Mouse (Mus musculus) liver, postnatal 0 days (tissue): ENCODE measurements at regions not wholly inside any gene's neighbourhood (a gene's known extent, or its start where the extent isn't known, plus 50 kb on each side); places are given as distances from the start of the nearest gene placed in this dataset.
A peak's percentile ranks its signal among the peaks of the same experiment; 100 is the strongest.

Source experiments
- ATAC-seq: fragments of 200-750 bp; cut with Nextera tagmentation; 2 replicates; pipeline ENCODE4 v1.8.0; 2017; ENCODE audit warnings: mild to moderate bottlenecking, moderate library complexity
- DNase-seq: peaks from one replicate; pipeline ENCODE4 v3.0.0-alpha.2; 2016
- H3K27ac ChIP-seq: fragments of 300-500 bp; sonication (generic); 2 replicates; pipeline ENCODE4 v1.5.1; 2014; ENCODE audit warnings: antibody characterized with exemption, moderate library complexity, mild to moderate bottlenecking, low read depth
- H3K27me3 ChIP-seq: fragments of 300-500 bp; sonication (generic); 2 replicates; pipeline ENCODE4 v1.6.1; 2014; ENCODE audit warnings: low read length, control low read depth, mixed read lengths; ENCODE audit not compliant: insufficient read depth
- H3K36me3 ChIP-seq: fragments of 300-500 bp; sonication (generic); replicated peaks from 2 replicates; pipeline ENCODE4 v1.6.1; 2014; ENCODE audit warnings: mild to moderate bottlenecking, control low read depth, low read length, moderate library complexity, mixed read lengths; ENCODE audit not compliant: insufficient read depth
- H3K4me1 ChIP-seq: fragments of 300-500 bp; sonication (generic); 2 replicates; pipeline ENCODE4 v1.6.1; 2014; ENCODE audit warnings: antibody characterized with exemption, mild to moderate bottlenecking, control low read depth; ENCODE audit not compliant: insufficient read depth
- H3K4me2 ChIP-seq: fragments of 300-500 bp; sonication (generic); 2 replicates; pipeline ENCODE4 v1.6.1; 2014; ENCODE audit warnings: low read depth, mild to moderate bottlenecking, low read length, moderate library complexity, mixed read lengths
- H3K4me3 ChIP-seq: fragments of 300-500 bp; sonication (generic); 2 replicates; pipeline ENCODE4 v1.5.1; 2014; ENCODE audit warnings: low read depth, low read length
- H3K9ac ChIP-seq: fragments of 300-500 bp; sonication (generic); replicated peaks from 2 replicates; pipeline ENCODE4 v1.6.1; 2014; ENCODE audit warnings: mild to moderate bottlenecking, moderate library complexity
- H3K9me3 ChIP-seq: fragments of 300-500 bp; sonication (generic); 2 replicates; pipeline ENCODE4 v1.6.1; 2016; ENCODE audit warnings: mild to moderate bottlenecking, control low read depth, low read length, mixed read lengths
- CTCF ChIP-seq: sonication (generic); IDR thresholded peaks from 2 replicates; pipeline ENCODE4 v1.5.1; 2016; ENCODE audit warnings: antibody characterized with exemption, low read depth
- EP300 ChIP-seq: IDR thresholded peaks from 2 replicates; pipeline ENCODE4 v1.6.1; 2016; ENCODE audit warnings: antibody characterized with exemption, low read depth, mild to moderate bottlenecking
- WGBS: fragments of 180-500 bp; shearing (Covaris S2); extraction: QIAGEN DNeasy Blood & Tissue Kit; methylation state at CpG from one replicate; pipeline ENCODE4 v1.1.7; 2014; ENCODE audit not compliant: insufficient replicate concordance; 5-methylcytosine and 5-hydroxymethylcytosine counted together

DNA sequence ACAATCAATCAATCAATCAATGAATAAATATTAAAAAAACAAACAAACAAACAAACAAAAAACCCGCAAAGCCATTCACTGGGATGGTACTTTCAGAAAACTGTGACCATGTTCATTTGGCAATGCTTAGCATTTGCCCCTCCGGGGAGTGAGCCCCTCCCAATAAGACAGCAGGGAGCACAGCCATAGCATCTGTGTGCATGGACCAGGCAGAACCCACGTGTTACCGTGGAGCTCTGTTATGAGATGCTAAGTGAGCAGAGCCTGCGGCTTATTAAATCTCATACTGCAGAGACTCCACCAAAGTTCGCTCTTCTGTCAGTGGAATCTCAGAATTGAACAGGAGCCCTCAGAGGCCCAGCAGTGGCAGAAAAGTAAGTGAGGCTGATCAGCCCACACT, 438.7 kb upstream of the Atp11b start:
- Histone ChIP-seq H3K27ac (no peak overlapping the region), H3K4me2 (no peak overlapping the region), H3K9me3 (no peaks in the 10 kb centered on the region), H3K4me1 (0 out of 2 replicates have a peak, but pooled peaks cover 3% of the 10 kb centered on the region), H3K9ac (no peak overlapping the region), H3K36me3 (no peaks in the 10 kb centered on the region), H3K27me3 (no peaks in the 10 kb centered on the region), H3K4me3 (no peak overlapping the region)
- DNase-seq (no peak), ATAC-seq (no peak)
- 81% methylated on average over 6 of the region's 6 CpGs for WGBS
- TF ChIP-seq CTCF (no peak), EP300 (no peak)

DNA sequence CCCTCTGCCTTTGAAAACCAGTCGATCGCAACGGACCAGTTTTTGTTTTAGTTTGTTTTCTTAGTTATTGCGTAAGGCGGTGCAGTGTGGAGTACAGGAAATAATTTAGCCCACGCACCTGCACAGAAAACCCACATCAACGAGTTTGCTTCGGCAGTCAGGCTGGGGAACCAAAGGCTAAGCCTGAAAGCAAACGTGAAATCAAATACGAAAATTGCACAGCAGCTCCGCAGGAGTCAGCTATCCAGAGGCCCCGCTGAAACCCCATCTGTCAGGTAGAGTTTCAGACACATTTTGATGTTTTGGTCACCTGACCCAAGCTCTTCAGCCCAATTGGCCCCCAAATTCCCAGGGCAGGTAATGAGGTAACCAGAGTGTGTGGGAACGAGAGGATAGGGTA, 435.6 kb upstream of the Atp11b start:
- H3K4me3 ChIP-seq, result no peak overlapping the region
- H3K27ac ChIP-seq, result no peak overlapping the region
- no peak for TF ChIP-seq CTCF
- H3K4me1 ChIP-seq, result 0 out of 2 replicates have a peak, but pooled peaks cover 3% of the 10 kb centered on the region
- 33% methylated on average over 13 of the region's 13 CpGs for WGBS
- ATAC-seq, result no peak
- H3K36me3 ChIP-seq, result no peaks in the 10 kb centered on the region
- no peak for DNase-seq
- no peaks in the 10 kb centered on the region for H3K9me3 ChIP-seq
- H3K9ac ChIP-seq, result no peak overlapping the region
- no peaks in the 10 kb centered on the region for H3K27me3 ChIP-seq
- peak overlapping the region; percentile 58 for H3K4me2 ChIP-seq

DNA sequence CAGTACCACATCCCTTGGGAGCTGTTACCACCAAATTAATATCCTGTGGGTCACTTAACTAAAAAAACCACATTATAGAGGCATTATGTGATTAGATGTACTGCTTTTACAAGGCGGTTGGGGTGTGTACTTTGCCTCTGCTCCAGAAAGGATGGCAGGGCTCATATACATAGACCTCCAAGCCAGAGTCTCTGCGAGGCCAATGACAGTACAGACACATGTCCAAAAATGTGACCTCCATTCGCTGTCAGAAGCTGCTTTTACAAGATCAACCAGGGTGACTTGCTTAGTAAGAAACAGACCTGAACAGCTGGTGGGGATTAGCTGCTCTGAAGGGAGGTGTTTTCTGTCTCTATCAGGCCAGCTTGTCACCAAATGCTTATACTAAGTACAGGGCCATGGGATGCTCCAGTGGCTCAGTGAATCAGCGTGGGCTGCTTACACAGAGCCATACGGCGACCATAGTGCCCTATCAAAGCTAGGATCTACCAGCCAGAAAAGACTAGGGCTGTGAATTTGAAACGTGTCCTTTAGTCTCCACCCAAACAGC, 433.0 kb upstream of the Atp11b start:
- Histone ChIP-seq H3K27me3 (no peaks in the 10 kb centered on the region), H3K4me2 (no peak overlapping the region), H3K9ac (no peak overlapping the region), H3K36me3 (no peaks in the 10 kb centered on the region), H3K27ac (no peak overlapping the region), H3K9me3 (no peaks in the 10 kb centered on the region), H3K4me3 (no peak overlapping the region), H3K4me1 (0 out of 2 replicates have a peak, but pooled peaks cover 3% of the 10 kb centered on the region)
- no peak for ATAC-seq
- no peak for TF ChIP-seq CTCF
- TF ChIP-seq EP300, result no peak
- WGBS, result 62% methylated on average over 7 of the region's 7 CpGs
- DNase-seq, result no peak

DNA sequence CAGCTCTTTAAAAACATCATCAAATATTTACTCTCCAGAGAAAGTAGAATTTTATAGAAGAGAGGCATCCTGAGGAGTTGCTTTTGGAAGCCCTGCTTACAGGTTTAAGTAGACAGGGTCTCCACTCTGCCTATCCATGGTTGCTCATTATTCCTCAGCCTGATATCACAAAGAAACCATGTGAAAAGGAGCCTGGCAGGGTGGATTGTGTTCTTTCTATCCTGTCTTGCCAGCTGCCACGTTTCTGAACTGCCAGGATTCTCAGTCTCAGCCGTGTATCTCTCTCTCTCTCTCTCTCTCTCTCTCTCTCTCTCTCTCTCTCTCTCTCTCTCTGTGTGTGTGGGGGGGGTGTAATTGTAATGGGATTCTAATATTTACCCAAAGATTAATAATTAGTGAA, 431.9 kb upstream of the Atp11b start:
- DNase-seq (no peak), ATAC-seq (no peak)
- Histone ChIP-seq H3K9ac (no peak overlapping the region), H3K9me3 (no peaks in the 10 kb centered on the region), H3K27ac (no peak overlapping the region), H3K27me3 (no peaks in the 10 kb centered on the region), H3K4me1 (0 out of 2 replicates have a peak, but pooled peaks cover 3% of the 10 kb centered on the region), H3K4me2 (no peak overlapping the region), H3K36me3 (no peaks in the 10 kb centered on the region), H3K4me3 (no peak overlapping the region)
- TF ChIP-seq EP300, result no peak
- TF ChIP-seq CTCF, result no peak
- 53% methylated on average over 2 of the region's 2 CpGs for WGBS

DNA sequence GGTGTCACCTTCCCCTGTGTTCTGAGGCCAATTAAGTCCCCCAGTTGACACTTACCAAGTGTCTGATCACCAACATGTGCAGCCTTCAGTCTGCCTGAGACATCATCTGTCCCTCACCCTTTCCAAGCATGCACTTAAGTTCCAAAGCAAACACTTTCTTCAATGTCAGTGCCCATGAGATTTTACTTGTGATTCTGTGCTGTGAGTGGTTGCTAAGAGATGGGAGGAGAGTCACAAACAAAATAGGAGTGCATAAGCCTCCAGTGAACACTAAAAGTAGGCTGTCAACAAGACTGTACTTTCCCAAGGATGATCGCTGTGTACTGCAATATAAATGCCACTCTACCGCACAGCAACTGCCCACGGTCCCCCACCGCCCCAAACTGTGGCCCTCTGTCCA, 431.0 kb upstream of the Atp11b start:
- WGBS, result 89% methylated on average over 4 of the region's 4 CpGs
- Histone ChIP-seq H3K4me3 (no peak overlapping the region), H3K27ac (no peak overlapping the region), H3K4me1 (0 out of 2 replicates have a peak, but pooled peaks cover 3% of the 10 kb centered on the region), H3K27me3 (no peaks in the 10 kb centered on the region), H3K36me3 (no peaks in the 10 kb centered on the region), H3K4me2 (no peak overlapping the region), H3K9ac (no peak overlapping the region), H3K9me3 (no peaks in the 10 kb centered on the region)
- DNase-seq, result no peak
- no peak for ATAC-seq
- TF ChIP-seq EP300 (no peak), CTCF (no peak)

DNA sequence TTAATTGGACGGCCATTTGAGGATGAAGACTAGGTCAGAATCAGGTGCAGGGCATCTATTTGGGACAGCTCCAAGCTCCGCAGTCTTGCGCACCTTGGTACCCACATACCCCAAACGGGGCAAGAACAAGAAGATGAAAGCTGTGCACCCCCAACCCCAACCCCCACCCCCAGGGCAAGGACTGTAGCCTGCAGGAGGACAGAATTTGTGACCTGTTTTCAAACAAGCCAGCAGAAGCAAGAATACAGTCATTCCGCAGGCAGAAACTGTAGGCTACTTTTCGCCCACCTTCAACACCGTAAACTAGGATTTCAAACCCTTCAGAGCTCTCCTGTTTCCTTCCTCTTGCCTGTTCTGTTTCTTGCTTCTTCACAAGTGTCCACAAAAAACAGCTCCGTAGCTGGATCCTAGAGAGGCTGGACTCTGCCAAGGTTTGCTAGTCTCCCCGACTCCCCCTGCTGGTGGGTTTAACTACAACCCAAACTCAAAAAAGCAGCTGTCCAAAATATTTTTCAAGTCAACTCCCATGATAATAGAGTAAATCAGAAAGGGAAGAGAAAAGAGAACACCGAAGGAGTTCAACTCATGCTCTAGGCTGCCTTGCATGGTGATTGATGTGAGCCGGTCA, 430.3 kb upstream of the Atp11b start:
- 54% methylated on average over 11 of the region's 11 CpGs for WGBS
- Histone ChIP-seq H3K9ac (no peak overlapping the region), H3K27ac (no peak overlapping the region), H3K4me2 (no peak overlapping the region), H3K9me3 (no peaks in the 10 kb centered on the region), H3K36me3 (no peaks in the 10 kb centered on the region), H3K4me3 (no peak overlapping the region), H3K4me1 (no peaks in the 10 kb centered on the region), H3K27me3 (no peaks in the 10 kb centered on the region)
- ATAC-seq, result no peak
- TF ChIP-seq CTCF (peak; percentile 44), EP300 (no peak)
- DNase-seq, result peak; percentile 24

DNA sequence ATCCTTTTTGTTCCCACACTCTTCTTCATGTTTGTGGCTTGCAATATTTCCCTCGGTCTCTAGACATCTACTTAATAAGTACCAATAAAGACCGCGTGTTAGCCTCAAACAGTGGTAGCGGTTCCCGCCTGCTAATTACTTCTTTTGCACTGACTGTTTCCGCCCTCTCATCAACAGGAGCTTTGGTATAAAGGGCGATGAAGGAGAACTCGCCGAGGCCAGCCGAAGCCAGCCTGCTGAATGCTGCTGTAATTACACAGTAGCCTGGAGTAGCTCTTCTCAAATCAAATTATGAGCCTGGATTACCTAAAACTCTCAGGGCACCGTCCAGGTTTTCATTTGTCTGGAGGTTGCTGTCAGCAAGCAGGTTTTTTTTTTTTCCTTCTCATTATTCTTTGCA, 429.7 kb upstream of the Atp11b start:
- WGBS, result 55% methylated on average over 11 of the region's 11 CpGs
- Histone ChIP-seq H3K4me1 (no peaks in the 10 kb centered on the region), H3K4me3 (no peak overlapping the region), H3K36me3 (no peaks in the 10 kb centered on the region), H3K27ac (no peak overlapping the region), H3K9me3 (no peaks in the 10 kb centered on the region), H3K4me2 (no peak overlapping the region), H3K27me3 (no peaks in the 10 kb centered on the region), H3K9ac (no peak overlapping the region)
- DNase-seq, result no peak
- no peak for ATAC-seq
- no peak for TF ChIP-seq EP300
- no peak for TF ChIP-seq CTCF
